Mouse (Mus musculus): Measurements from ENCODE around the gene Ufsp1. TPM values are rescaled to one million over a fixed set of nuclear protein-coding genes. Genes with fewer than 3 reads are reported as not detected.

Ufsp1 gene
- polyA plus RNA-seq, 1 experiment from 2014 or later = 11.4 TPM

- DNase-seq (ENCODE audit: low spot score) (peak; percentile 98), ATAC-seq (replicated peaks; ENCODE audit: low FRiP score, low read depth) (peak; percentile 89)
- 17% methylated on average over 30 of the region's 30 CpGs for WGBS
- H3K9ac ChIP-seq (ENCODE audit: low read depth, low read length) = peak within 1 kb of the TSS; percentile 85
- H3K4me1 ChIP-seq (replicated peaks; ENCODE audit: insufficient read depth, low read length) = peaks cover 26% of the 10 kb centered on the region
- H3K9me3 ChIP-seq (replicated peaks; ENCODE audit: low read length) = no peaks in the 10 kb centered on the region
- H3K27ac ChIP-seq = peak within 1 kb of the TSS; percentile 97
- TF ChIP-seq CTCF (IDR thresholded peaks at IDR 0.05; ENCODE audit: low read depth) = peak; percentile 53
- peak within 1 kb of the TSS; percentile 78 for H3K4me3 ChIP-seq (replicated peaks; ENCODE audit: low read depth, low read length)
- peaks cover 19% of the 10 kb centered on the region for H3K36me3 ChIP-seq (ENCODE audit: insufficient read depth, low read length)
- H3K27me3 ChIP-seq (ENCODE audit: insufficient read depth, low read length) = no peaks in the 10 kb centered on the region
- H3K4me2 ChIP-seq (ENCODE audit: low read length) = peak within 1 kb of the TSS; percentile 96
These were observed 20.0 kb downstream of the Ufsp1 start, which contains the start of gene Trip6 for GRCm38 (mm10) chr5:137314193-137315083. Gene Trip6, minus strand, starts transcription at chr5:137314404.

- TF ChIP-seq CTCF (IDR thresholded peaks at IDR 0.05; ENCODE audit: low read depth) = peak; percentile 62
- DNase-seq (ENCODE audit: low spot score) (peak; percentile 46), ATAC-seq (replicated peaks; ENCODE audit: low FRiP score, low read depth) (no peak; the same call in 1 of the 2 replicates)
- Histone ChIP-seq H3K9ac (ENCODE audit: low read depth, low read length) (peak overlapping the region; percentile 85; the same call in 1 of the 2 replicates), H3K36me3 (ENCODE audit: insufficient read depth, low read length) (peaks cover 11% of the 10 kb centered on the region; the same call in 1 of the 2 replicates), H3K4me3 (replicated peaks; ENCODE audit: low read depth, low read length) (no peak overlapping the region), H3K27me3 (ENCODE audit: insufficient read depth, low read length) (no peaks in the 10 kb centered on the region), H3K4me1 (replicated peaks; ENCODE audit: insufficient read depth, low read length) (peaks cover 26% of the 10 kb centered on the region), H3K9me3 (replicated peaks; ENCODE audit: low read length) (no peaks in the 10 kb centered on the region), H3K4me2 (ENCODE audit: low read length) (no peak overlapping the region), H3K27ac (peak overlapping the region; percentile 97)
- 48% methylated on average over 30 of the region's 30 CpGs for whole genome bisulfite sequencing
These were observed 20.9 kb downstream of the Ufsp1 start for GRCm38 (mm10) chr5:137315084-137315903.

- no peaks in the 10 kb centered on the region for H3K27me3 ChIP-seq (ENCODE audit: insufficient read depth, low read length)
- H3K36me3 ChIP-seq (ENCODE audit: insufficient read depth, low read length) = 0 out of 2 replicates have a peak, but pooled peaks cover 3% of the 10 kb centered on the region
- H3K4me2 ChIP-seq (ENCODE audit: low read length) = no peak overlapping the region
- H3K9ac ChIP-seq (ENCODE audit: low read depth, low read length) = no peak overlapping the region
- peaks cover 21% of the 10 kb centered on the region for H3K4me1 ChIP-seq (replicated peaks; ENCODE audit: insufficient read depth, low read length)
- no peak for TF ChIP-seq CTCF (IDR thresholded peaks at IDR 0.05; ENCODE audit: low read depth)
- no peak overlapping the region for H3K27ac ChIP-seq
- H3K4me3 ChIP-seq (replicated peaks; ENCODE audit: low read depth, low read length) = no peak overlapping the region
- ATAC-seq (replicated peaks; ENCODE audit: low FRiP score, low read depth) = no peak
- DNase-seq (ENCODE audit: low spot score) = no peak
- no peaks in the 10 kb centered on the region for H3K9me3 ChIP-seq (replicated peaks; ENCODE audit: low read length)
- 93% methylated on average over 8 of the region's 8 CpGs for WGBS
These were observed 22.9 kb downstream of the Ufsp1 start for GRCm38 (mm10) chr5:137317361-137317760.

GRCm38 (mm10) chr5:137318570-137318969, 24.1 kb downstream of the Ufsp1 start:
- H3K4me3 ChIP-seq (replicated peaks; ENCODE audit: low read depth, low read length) = no peak overlapping the region
- DNase-seq (ENCODE audit: low spot score) (no peak), ATAC-seq (replicated peaks; ENCODE audit: low FRiP score, low read depth) (no peak)
- WGBS = 59% methylated on average over 1 of the region's 1 CpGs
- H3K4me2 ChIP-seq (ENCODE audit: low read length) = no peak overlapping the region
- H3K9ac ChIP-seq (ENCODE audit: low read depth, low read length) = no peak overlapping the region
- H3K27ac ChIP-seq = no peak overlapping the region
- H3K36me3 ChIP-seq (ENCODE audit: insufficient read depth, low read length) = 0 out of 2 replicates have a peak, but pooled peaks cover 3% of the 10 kb centered on the region
- peaks cover 11% of the 10 kb centered on the region for H3K4me1 ChIP-seq (replicated peaks; ENCODE audit: insufficient read depth, low read length)
- no peak for TF ChIP-seq CTCF (IDR thresholded peaks at IDR 0.05; ENCODE audit: low read depth)
- H3K27me3 ChIP-seq (ENCODE audit: insufficient read depth, low read length) = no peaks in the 10 kb centered on the region
- no peaks in the 10 kb centered on the region for H3K9me3 ChIP-seq (replicated peaks; ENCODE audit: low read length)

GRCm38 (mm10) chr5:137320996-137321395, 26.6 kb downstream of the Ufsp1 start:
- Histone ChIP-seq H3K27me3 (ENCODE audit: insufficient read depth, low read length) (no peaks in the 10 kb centered on the region), H3K4me3 (replicated peaks; ENCODE audit: low read depth, low read length) (no peak overlapping the region), H3K4me2 (ENCODE audit: low read length) (no peak overlapping the region), H3K27ac (no peak overlapping the region), H3K4me1 (replicated peaks; ENCODE audit: insufficient read depth, low read length) (no peaks in the 10 kb centered on the region), H3K9ac (ENCODE audit: low read depth, low read length) (no peak overlapping the region), H3K36me3 (ENCODE audit: insufficient read depth, low read length) (0 out of 2 replicates have a peak, but pooled peaks cover 5% of the 10 kb centered on the region), H3K9me3 (replicated peaks; ENCODE audit: low read length) (no peaks in the 10 kb centered on the region)
- ATAC-seq (replicated peaks; ENCODE audit: low FRiP score, low read depth) (no peak), DNase-seq (ENCODE audit: low spot score) (no peak)
- no peak for TF ChIP-seq CTCF (IDR thresholded peaks at IDR 0.05; ENCODE audit: low read depth)
- 92% methylated on average over 3 of the region's 3 CpGs for WGBS

- no peak overlapping the region for H3K4me2 ChIP-seq (ENCODE audit: low read length)
- 0 out of 2 replicates have a peak, but pooled peaks cover 2% of the 10 kb centered on the region for H3K36me3 ChIP-seq (ENCODE audit: insufficient read depth, low read length)
- ATAC-seq (replicated peaks; ENCODE audit: low FRiP score, low read depth) = no peak
- no peak overlapping the region for H3K27ac ChIP-seq
- no peaks in the 10 kb centered on the region for H3K27me3 ChIP-seq (ENCODE audit: insufficient read depth, low read length)
- H3K4me3 ChIP-seq (replicated peaks; ENCODE audit: low read depth, low read length) = no peak overlapping the region
- 85% methylated on average over 7 of the region's 7 CpGs for WGBS
- DNase-seq (ENCODE audit: low spot score) = no peak
- no peak overlapping the region for H3K9ac ChIP-seq (ENCODE audit: low read depth, low read length)
- no peaks in the 10 kb centered on the region for H3K4me1 ChIP-seq (replicated peaks; ENCODE audit: insufficient read depth, low read length)
- no peaks in the 10 kb centered on the region for H3K9me3 ChIP-seq (replicated peaks; ENCODE audit: low read length)
- TF ChIP-seq CTCF (IDR thresholded peaks at IDR 0.05; ENCODE audit: low read depth) = no peak
These were observed 36.5 kb downstream of the Ufsp1 start for GRCm38 (mm10) chr5:137330910-137331309.

All from kidney, postnatal 0 days (tissue).